Mouse (Mus musculus) forebrain, embryonic 15.5 days (tissue): Measurements from ENCODE around the gene Pdrg1. TPM values are rescaled to one million over a fixed set of nuclear protein-coding genes. Genes with fewer than 3 reads are reported as not detected.

Experiments
- ATAC-seq: fragments of 200-750 bp; cut with Nextera tagmentation; replicated peaks from 2 replicates; pipeline ENCODE4 v1.8.0; 2017; ENCODE audit warnings: mild to moderate bottlenecking, moderate TSS enrichment, moderate library complexity
- H3K27ac ChIP-seq: fragments of 300-500 bp; sonication (generic); replicated peaks from 2 replicates; pipeline ENCODE4 v1.5.1; 2015; ENCODE audit warnings: mild to moderate bottlenecking, inconsistent platforms
- H3K27me3 ChIP-seq: fragments of 300-500 bp; sonication (generic); 2 replicates; pipeline ENCODE4 v1.6.1; 2015; ENCODE audit warnings: inconsistent platforms
- H3K36me3 ChIP-seq: fragments of 300-500 bp; sonication (generic); 2 replicates; pipeline ENCODE4 v1.6.1; 2015; ENCODE audit warnings: mild to moderate bottlenecking, inconsistent platforms
- H3K4me1 ChIP-seq: fragments of 300-500 bp; sonication (generic); 2 replicates; pipeline ENCODE4 v1.6.1; 2015; ENCODE audit warnings: inconsistent platforms
- H3K4me2 ChIP-seq: fragments of 300-500 bp; sonication (generic); replicated peaks from 2 replicates; pipeline ENCODE4 v1.6.1; 2015; ENCODE audit warnings: mild to moderate bottlenecking, inconsistent platforms
- H3K4me3 ChIP-seq: fragments of 300-500 bp; sonication (generic); 2 replicates; pipeline ENCODE4 v1.5.1; 2015; ENCODE audit warnings: mild to moderate bottlenecking, inconsistent platforms
- H3K9ac ChIP-seq: fragments of 300-500 bp; sonication (generic); replicated peaks from 2 replicates; pipeline ENCODE4 v1.6.1; 2015; ENCODE audit warnings: mild to moderate bottlenecking, inconsistent platforms
- H3K9me3 ChIP-seq: fragments of 300-500 bp; sonication (generic); 2 replicates; pipeline ENCODE4 v1.6.1; 2016; ENCODE audit warnings: inconsistent platforms
- WGBS: fragments of 180-500 bp; shearing (Covaris S2); methylation state at CpG from one replicate; pipeline ENCODE4 v1.1.7; 2015; ENCODE audit warnings: mixed read lengths; 5-methylcytosine and 5-hydroxymethylcytosine counted together
- polyA plus RNA-seq: library from polyadenylated mRNA; unstranded; fragments of >200 nt; fragmentation: Nextera tagmentation; extraction: Ambion mirVana; gene quantifications from 2 replicates; pipeline ENCODE4 v1.2.1, GENCODE M21; 2015

Gene Pdrg1
- polyA plus RNA-seq, 1 experiment from 2014 or later, result 189 TPM

DNA sequence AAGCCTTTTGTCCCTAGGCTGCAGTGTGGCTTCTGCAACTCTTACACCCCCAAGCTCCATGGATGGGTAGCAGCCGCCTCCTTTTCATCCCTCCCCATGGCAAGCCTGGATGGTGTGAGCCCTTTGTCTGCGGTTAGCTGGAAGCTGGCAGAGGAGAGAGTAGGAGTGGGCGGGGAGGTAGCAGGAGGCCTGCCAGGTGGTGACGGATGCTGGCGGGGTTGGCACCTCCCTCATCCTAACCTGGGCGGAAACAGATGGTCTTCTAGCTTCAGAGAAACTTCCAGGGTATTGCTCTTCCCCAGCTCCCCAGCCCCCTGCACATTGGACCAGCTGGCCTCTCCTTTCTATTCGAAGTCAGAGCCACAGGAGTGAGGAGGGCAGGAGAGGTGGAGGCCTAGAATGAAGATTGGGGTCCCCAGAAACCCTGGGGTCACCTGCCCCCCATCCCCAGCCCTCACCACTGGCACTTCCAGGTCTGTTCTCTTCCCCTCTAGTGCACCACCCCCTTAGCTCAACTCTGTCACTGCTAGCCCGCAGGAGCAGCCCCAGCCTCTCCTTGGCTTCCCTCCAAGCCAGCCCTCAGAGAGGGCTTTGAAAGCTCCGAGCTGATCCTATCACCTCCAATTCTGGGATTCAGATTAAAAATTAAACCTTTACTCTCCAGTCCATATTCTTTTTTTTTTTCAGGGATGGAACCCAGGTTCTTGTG lies 34.2 kb upstream of the Pdrg1 start:
- peaks cover 51% of the 10 kb centered on the region for H3K4me1 ChIP-seq
- H3K9me3 ChIP-seq, result no peaks in the 10 kb centered on the region
- no peak overlapping the region for H3K4me2 ChIP-seq
- H3K27me3 ChIP-seq, result peaks cover 15% of the 10 kb centered on the region; the same call in 1 of the 2 replicates
- H3K36me3 ChIP-seq, result 0 out of 2 replicates have a peak, but pooled peaks cover 3% of the 10 kb centered on the region
- peak overlapping the region; percentile 93 for H3K27ac ChIP-seq
- ATAC-seq, result peak; percentile 74
- 27% methylated on average over 9 of the region's 9 CpGs for WGBS
- H3K4me3 ChIP-seq, result no peak overlapping the region
- H3K9ac ChIP-seq, result no peak overlapping the region

DNA sequence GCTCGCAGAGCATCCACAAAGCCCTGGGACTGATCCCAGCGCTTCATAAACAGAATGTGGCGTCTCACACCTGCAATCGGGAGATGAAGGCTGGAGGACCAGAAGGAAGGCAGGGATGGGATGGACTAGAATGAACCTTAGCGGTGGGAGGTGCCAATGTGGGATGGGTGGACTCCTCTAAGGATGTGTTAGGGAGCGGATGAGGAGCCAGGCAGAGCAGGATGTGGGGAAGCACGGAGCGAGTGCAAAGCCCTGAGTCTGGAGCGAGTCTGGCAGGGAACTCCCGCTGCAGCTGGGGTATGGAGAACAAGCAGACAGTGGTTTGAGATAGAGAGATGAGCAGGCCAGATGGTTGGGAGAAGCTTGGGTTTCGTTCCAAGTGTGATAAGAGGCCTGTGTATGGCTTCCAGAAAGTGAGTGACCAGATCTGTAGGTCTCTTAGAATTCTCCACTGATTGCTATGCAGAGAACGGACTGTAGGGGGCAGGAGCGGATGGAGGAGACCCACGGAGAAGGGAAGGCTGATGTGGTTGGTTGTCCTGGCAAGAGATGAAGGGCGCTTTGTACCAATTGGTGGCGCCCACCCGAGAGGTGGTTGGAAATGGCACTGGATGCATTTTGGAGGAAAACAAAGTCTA lies 32.7 kb upstream of the Pdrg1 start:
- H3K36me3 ChIP-seq, result no peaks in the 10 kb centered on the region
- H3K4me3 ChIP-seq, result no peak overlapping the region
- H3K9me3 ChIP-seq, result no peaks in the 10 kb centered on the region
- H3K9ac ChIP-seq, result no peak overlapping the region
- H3K27me3 ChIP-seq, result peaks cover 11% of the 10 kb centered on the region; the same call in 1 of the 2 replicates
- H3K4me1 ChIP-seq, result peaks cover 65% of the 10 kb centered on the region
- peak overlapping the region; percentile 93 for H3K27ac ChIP-seq
- H3K4me2 ChIP-seq, result no peak overlapping the region
- 32% methylated on average over 17 of the region's 17 CpGs for WGBS
- no peak for ATAC-seq

DNA sequence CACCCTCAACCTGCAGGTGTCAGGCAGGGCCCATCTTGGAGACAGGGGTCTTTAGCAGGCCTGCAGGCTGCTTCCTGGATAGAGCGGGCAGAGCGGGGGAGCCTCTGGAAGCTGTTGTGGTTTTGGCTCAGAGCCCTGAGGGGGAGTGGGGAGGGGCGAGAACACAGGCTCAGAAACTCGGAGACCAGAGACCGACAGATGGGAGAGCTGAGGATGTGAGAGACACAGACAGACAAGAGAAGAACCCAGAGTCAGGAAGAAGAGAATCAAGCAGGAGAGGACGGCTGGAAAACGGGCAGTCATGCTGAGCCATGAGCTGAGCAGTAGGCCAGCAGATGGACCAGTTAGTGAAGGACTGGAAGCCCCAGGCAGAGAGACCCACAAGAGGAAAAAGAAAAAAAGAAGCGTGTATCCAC lies 30.7 kb upstream of the Pdrg1 start:
- H3K27ac ChIP-seq, result peak overlapping the region; percentile 93
- H3K4me2 ChIP-seq, result no peak overlapping the region
- WGBS, result 23% methylated on average over 8 of the region's 8 CpGs
- peaks cover 80% of the 10 kb centered on the region for H3K4me1 ChIP-seq
- ATAC-seq, result peak; percentile 65
- no peak overlapping the region for H3K4me3 ChIP-seq
- H3K36me3 ChIP-seq, result no peaks in the 10 kb centered on the region
- no peaks in the 10 kb centered on the region for H3K27me3 ChIP-seq
- no peaks in the 10 kb centered on the region for H3K9me3 ChIP-seq
- H3K9ac ChIP-seq, result no peak overlapping the region

DNA sequence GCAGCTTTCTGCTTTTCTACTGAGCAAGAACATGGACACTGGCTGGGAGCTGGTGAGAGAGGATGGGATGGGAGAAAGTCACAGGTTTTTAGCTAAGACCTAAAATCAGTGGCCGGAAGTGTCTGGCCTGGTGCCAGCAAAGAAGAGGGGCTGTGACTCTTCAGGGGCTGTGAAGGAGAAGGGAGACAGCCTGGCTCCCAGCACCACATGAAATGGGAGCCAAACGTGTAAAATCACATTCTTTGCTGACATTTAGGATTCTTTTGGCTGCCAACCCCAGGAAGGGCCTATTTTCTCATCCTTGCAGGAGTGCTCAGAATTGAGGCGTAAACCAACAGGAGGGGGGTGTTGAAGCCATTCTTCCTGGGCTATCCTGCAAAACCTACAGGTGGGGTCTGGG lies 28.7 kb upstream of the Pdrg1 start:
- no peaks in the 10 kb centered on the region for H3K27me3 ChIP-seq
- H3K36me3 ChIP-seq, result no peaks in the 10 kb centered on the region
- no peak for ATAC-seq
- H3K4me1 ChIP-seq, result peaks cover 66% of the 10 kb centered on the region
- H3K9ac ChIP-seq, result no peak overlapping the region
- no peak overlapping the region for H3K4me2 ChIP-seq
- H3K4me3 ChIP-seq, result no peak overlapping the region
- 62% methylated on average over 3 of the region's 3 CpGs for WGBS
- H3K9me3 ChIP-seq, result no peaks in the 10 kb centered on the region
- 0 out of 2 replicates have a peak overlapping the region, but pooled peaks have one; percentile 1 for H3K27ac ChIP-seq

DNA sequence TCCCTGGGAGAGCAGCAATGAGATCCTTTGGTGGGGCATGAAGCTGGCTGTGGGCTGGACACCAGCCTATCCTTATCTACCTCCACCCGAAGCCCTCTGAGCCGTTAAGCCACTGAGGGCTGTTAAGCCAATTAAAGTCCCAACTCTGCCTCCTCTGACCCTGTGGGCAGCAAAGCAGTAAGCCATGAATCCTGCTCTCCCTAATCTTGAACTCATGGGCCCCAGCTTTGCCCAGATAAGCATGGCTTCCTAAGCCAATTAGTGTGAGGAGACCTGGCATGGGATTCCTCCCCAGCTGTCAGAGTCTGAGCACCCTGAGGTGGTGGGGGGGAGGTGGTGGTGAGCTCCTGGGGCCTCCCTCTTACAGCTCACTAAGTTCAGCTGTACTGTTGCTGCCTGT lies 21.5 kb upstream of the Pdrg1 start:
- Histone ChIP-seq H3K9me3 (no peaks in the 10 kb centered on the region), H3K27ac (no peak overlapping the region), H3K4me3 (no peak overlapping the region), H3K36me3 (no peaks in the 10 kb centered on the region), H3K4me1 (peaks cover 69% of the 10 kb centered on the region), H3K27me3 (no peaks in the 10 kb centered on the region), H3K4me2 (no peak overlapping the region), H3K9ac (no peak overlapping the region)
- 11% methylated on average over 2 of the region's 2 CpGs for WGBS
- ATAC-seq, result no peak

DNA sequence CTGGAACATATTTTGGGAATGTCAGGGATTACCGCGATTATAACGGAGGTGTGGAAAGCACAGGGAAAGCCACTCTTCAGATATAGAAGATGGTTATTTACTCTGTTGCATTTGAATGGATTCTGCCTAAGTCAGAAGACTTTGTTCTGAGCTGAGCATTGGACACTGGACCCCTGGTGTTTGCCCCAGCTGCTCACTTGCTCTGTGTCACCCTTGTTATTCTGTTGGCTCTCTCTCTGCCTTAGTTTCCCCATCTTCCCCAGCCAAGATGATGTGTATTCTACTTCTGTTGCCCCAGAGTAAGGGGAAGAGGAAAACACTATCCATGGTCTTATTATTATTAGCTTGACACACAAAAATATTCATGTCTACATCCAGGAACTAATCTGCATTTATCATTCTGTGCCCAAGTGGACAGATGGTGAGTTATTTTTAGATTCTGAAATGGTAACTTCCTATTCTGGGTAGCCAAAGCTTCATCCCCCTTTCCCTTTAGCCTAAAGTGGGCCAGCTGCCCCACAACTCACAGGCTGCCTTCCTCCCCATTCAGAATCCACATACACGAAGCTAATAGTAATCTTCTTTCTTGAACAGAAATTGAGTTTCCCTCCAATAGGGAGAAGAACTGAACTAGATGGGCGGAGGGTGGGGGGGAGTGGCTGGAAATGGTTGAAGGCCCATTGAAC lies 18.5 kb upstream of the Pdrg1 start:
- peak overlapping the region; percentile 77 for H3K9ac ChIP-seq
- H3K4me3 ChIP-seq, result peak overlapping the region; percentile 53
- no peaks in the 10 kb centered on the region for H3K9me3 ChIP-seq
- peak overlapping the region; percentile 61 for H3K27ac ChIP-seq
- ATAC-seq, result no peak
- H3K4me2 ChIP-seq, result peak overlapping the region; percentile 67
- H3K4me1 ChIP-seq, result peaks cover 75% of the 10 kb centered on the region
- no peaks in the 10 kb centered on the region for H3K36me3 ChIP-seq
- peaks cover 6% of the 10 kb centered on the region; the same call in 1 of the 2 replicates for H3K27me3 ChIP-seq
- WGBS, result 58% methylated on average over 5 of the region's 5 CpGs

DNA sequence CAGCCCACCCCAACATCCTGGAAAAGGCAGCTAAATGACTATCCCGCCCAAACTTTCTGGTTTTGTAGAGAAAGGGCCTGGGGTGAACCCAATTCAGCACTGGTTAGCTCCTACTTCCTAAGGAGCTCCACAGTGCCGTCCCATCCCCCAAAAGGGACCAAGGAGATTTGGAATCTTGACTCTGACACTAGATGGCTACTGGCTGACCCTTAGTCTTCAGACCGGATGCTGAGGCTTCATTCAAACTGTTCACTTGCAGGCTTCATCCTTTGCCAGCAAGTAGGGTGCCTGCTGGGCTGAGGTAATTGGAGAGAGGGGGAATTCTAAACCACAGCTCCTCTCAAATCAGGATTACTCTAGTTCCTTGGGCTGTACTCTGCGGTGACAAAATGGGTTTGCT lies 17.7 kb upstream of the Pdrg1 start:
- whole genome bisulfite sequencing, result 4% methylated on average over 4 of the region's 4 CpGs
- peak overlapping the region; percentile 61 for H3K27ac ChIP-seq
- no peak for ATAC-seq
- peaks cover 6% of the 10 kb centered on the region; the same call in 1 of the 2 replicates for H3K27me3 ChIP-seq
- H3K9me3 ChIP-seq, result no peaks in the 10 kb centered on the region
- no peaks in the 10 kb centered on the region for H3K36me3 ChIP-seq
- H3K9ac ChIP-seq, result peak overlapping the region; percentile 77
- peak overlapping the region; percentile 53 for H3K4me3 ChIP-seq
- H3K4me2 ChIP-seq, result peak overlapping the region; percentile 67
- peaks cover 68% of the 10 kb centered on the region for H3K4me1 ChIP-seq

DNA sequence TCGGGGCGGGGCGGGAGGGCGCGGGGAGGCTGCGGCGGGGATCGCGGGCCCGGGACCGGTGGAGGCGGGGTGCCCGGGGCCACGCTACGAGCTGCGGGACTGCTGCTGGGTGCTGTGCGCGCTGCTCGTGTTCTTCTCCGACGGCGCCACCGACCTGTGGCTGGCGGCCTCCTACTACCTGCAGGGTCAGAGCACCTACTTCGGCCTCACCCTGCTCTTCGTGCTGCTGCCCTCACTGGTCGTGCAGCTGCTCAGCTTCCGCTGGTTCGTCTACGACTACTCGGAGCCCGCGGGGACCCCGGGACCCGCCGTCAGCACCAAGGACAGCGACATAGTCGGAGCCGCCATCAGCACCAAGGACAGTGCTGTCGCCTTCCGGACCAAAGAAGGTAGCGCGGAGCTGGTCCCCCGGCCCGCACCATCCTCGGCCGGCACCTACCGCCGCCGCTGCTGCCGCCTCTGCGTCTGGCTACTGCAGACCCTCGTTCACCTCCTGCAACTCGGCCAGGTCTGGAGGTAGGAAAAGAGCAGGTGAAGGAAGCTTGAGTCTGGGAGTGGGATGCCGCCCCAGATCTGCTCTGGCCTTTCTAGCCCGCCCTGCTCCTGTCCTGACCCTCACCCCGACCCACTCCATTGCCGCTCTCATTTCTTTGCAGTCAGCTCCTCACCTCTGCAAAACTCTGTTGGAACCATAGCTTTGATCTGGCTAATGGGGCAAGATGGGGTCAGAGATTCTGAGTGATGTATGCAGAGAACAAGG lies 17.0 kb upstream of the Pdrg1 start:
- H3K4me3 ChIP-seq, result peak overlapping the region; percentile 53
- no peaks in the 10 kb centered on the region for H3K9me3 ChIP-seq
- H3K4me1 ChIP-seq, result peaks cover 63% of the 10 kb centered on the region
- peaks cover 6% of the 10 kb centered on the region; the same call in 1 of the 2 replicates for H3K27me3 ChIP-seq
- no peaks in the 10 kb centered on the region for H3K36me3 ChIP-seq
- peak overlapping the region; percentile 67 for H3K4me2 ChIP-seq
- H3K27ac ChIP-seq, result peak overlapping the region; percentile 80
- H3K9ac ChIP-seq, result peak overlapping the region; percentile 77
- WGBS, result 2% methylated on average over 51 of the region's 58 CpGs
- peak; percentile 69 for ATAC-seq

DNA sequence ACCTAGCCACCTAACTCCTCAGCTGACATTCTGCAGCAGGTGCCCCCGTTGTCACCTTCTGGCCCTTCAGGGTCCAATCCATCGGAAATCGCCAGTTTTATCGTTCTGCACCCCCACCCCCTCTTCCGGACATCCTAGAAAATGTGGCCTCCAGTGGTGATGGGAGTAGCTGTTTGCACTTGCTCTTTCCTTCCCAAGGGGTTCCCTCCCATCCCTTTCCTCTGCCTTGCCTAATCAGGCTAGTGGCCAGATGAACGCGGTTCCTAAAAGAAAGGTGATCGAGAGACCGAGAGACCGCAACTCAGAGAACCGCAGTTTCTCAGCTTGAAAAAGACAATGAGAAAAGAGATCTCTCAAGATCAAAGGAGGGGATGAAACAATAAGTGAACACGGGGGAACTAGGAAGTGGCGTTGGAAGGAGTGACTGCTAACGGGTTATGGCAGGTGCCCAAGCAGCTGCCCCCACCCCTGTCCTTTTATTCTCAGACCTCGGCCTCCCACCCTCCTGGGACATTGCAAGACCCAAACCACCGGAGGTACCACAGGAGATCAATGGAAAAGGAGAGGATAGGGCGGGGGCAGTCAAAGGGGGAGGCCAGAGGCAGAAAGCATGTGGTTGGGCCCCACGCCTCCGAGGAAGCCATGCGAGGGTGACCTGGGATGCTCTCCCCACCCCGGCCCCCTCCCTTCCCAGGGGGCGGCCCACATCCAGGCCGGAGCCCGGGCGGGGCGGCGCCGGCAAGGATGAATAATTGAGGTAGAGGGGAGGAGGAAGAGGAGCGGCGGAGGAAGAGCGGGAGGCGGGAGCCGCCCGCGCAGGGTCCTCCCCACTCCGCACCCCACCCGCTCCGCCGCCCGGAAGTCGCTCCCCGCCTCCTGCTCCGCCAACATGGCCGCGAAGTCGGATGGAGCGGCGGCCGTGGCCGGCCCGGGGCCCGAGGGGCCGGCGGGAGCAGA lies 16.2 kb upstream of the Pdrg1 start, which contains the start of gene Xkr7:
Gene Xkr7, plus strand, starts transcription at position 727 of the 957 bp plus-strand sequence.
- peak; percentile 81 for ATAC-seq
- H3K4me3 ChIP-seq, result peak within 1 kb of the TSS; percentile 53
- WGBS, result under 1% methylated on average over 53 of the region's 54 CpGs
- H3K27me3 ChIP-seq, result peaks cover 6% of the 10 kb centered on the region; the same call in 1 of the 2 replicates
- H3K4me1 ChIP-seq, result peaks cover 54% of the 10 kb centered on the region
- peak within 1 kb of the TSS; percentile 67 for H3K4me2 ChIP-seq
- no peaks in the 10 kb centered on the region for H3K9me3 ChIP-seq
- H3K27ac ChIP-seq, result peak within 1 kb of the TSS; percentile 80
- peak within 1 kb of the TSS; percentile 77 for H3K9ac ChIP-seq
- no peaks in the 10 kb centered on the region for H3K36me3 ChIP-seq

DNA sequence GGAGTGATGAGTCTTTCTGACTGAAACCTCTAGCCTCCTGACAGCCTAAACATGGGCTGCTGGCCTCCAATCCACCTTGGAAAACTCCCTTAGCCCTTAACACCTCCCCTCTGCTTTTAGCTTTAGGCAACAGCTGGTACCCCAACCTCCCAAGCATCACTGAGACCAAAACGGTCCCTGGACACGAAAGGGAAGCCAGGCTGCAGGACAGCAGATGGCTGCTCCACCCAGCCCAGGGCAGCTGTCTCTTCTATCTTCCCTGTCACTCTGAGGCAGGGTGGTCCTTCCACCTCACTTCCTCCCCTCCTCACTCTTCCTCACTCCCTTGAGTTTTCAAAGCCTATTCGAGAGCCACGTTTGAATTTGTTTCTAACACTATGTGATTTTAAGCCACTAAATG lies 15.2 kb upstream of the Pdrg1 start:
- Histone ChIP-seq H3K4me1 (peaks cover 47% of the 10 kb centered on the region), H3K36me3 (no peaks in the 10 kb centered on the region), H3K27ac (no peak overlapping the region), H3K4me2 (no peak overlapping the region), H3K9me3 (no peaks in the 10 kb centered on the region), H3K4me3 (no peak overlapping the region), H3K9ac (no peak overlapping the region), H3K27me3 (peaks cover 6% of the 10 kb centered on the region; the same call in 1 of the 2 replicates)
- ATAC-seq, result no peak
- WGBS, result 26% methylated on average over 4 of the region's 4 CpGs

DNA sequence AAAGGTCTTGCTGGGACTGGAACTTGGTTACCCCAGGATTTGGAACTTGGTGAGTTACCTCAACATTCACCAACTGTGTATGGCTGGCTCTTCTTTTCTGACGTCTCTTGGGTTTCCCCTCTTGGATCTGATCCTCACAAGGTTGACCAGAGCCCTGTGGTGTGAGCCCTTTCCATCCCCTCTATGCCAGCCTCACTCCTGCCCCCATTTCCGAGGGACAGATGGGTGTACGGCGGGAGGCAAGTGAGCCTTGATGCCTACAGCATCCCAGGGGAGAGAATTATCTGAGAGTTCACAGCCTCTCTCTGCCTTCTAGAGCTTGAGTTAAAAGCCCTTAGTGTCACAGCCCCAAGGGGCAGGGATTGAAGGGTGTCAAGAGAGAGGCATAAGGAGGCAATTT lies 12.3 kb upstream of the Pdrg1 start:
- H3K27ac ChIP-seq, result no peak overlapping the region
- H3K27me3 ChIP-seq, result peaks cover 6% of the 10 kb centered on the region; the same call in 1 of the 2 replicates
- no peaks in the 10 kb centered on the region for H3K36me3 ChIP-seq
- no peak overlapping the region for H3K4me3 ChIP-seq
- no peak overlapping the region for H3K9ac ChIP-seq
- H3K4me1 ChIP-seq, result peaks cover 18% of the 10 kb centered on the region
- no peak for ATAC-seq
- no peaks in the 10 kb centered on the region for H3K9me3 ChIP-seq
- WGBS, result 76% methylated on average over 4 of the region's 4 CpGs
- no peak overlapping the region for H3K4me2 ChIP-seq
